Mouse (Mus musculus) liver, adult 2 months (tissue): ENCODE measurements around the gene Syne3. TPM values are rescaled to one million over a fixed set of nuclear protein-coding genes. Genes with fewer than 3 reads are reported as not detected.

Experiments used
- DNase-seq: peaks from one replicate; pipeline ENCODE4 v3.0.0-alpha.2; 2011; ENCODE audit warnings: low read depth, low spot score; ENCODE audit errors: extremely low read depth
- H3K27ac ChIP-seq: fragments of 200-500 bp; replicated peaks from 2 replicates; pipeline ENCODE4 v1.5.1; 2012; ENCODE audit warnings: low read depth, mild to moderate bottlenecking, control low read depth, inconsistent platforms, low read length; ENCODE audit not compliant: insufficient read depth
- H3K27me3 ChIP-seq: fragments of 200-500 bp; 2 replicates; pipeline ENCODE4 v1.6.1; 2012; ENCODE audit warnings: mild to moderate bottlenecking, moderate library complexity, low read length, inconsistent platforms; ENCODE audit not compliant: control insufficient read depth, insufficient read depth
- H3K36me3 ChIP-seq: fragments of 200-500 bp; 2 replicates; pipeline ENCODE4 v1.6.1; 2012; ENCODE audit warnings: low read length, inconsistent platforms; ENCODE audit not compliant: control insufficient read depth, insufficient read depth
- H3K4me1 ChIP-seq: fragments of 200-500 bp; 2 replicates; pipeline ENCODE4 v1.6.1; 2011; ENCODE audit warnings: low read length; ENCODE audit not compliant: control insufficient read depth, insufficient read depth
- H3K4me3 ChIP-seq: fragments of 200-500 bp; 2 replicates; pipeline ENCODE4 v1.5.1; 2011; ENCODE audit warnings: low read depth, mild to moderate bottlenecking, control low read depth, low read length, moderate library complexity; ENCODE audit not compliant: insufficient read depth
- H3K79me2 ChIP-seq: fragments of 200-500 bp; 2 replicates; pipeline ENCODE4 v1.6.1; 2012; ENCODE audit warnings: inconsistent platforms, mild to moderate bottlenecking, low read length, moderate library complexity; ENCODE audit not compliant: control insufficient read depth, insufficient read depth
- H3K9ac ChIP-seq: fragments of 200-500 bp; 2 replicates; pipeline ENCODE4 v1.6.1; 2012; ENCODE audit warnings: low read depth, mild to moderate bottlenecking, control low read depth, inconsistent platforms, low read length
- CTCF ChIP-seq: fragments of 200-500 bp; IDR thresholded peaks from 2 replicates; pipeline ENCODE4 v1.5.1; 2011; ENCODE audit warnings: low read depth, low read length, control low read depth
- POLR2A ChIP-seq: fragments of 200-500 bp; IDR thresholded peaks from 2 replicates; pipeline ENCODE4 v1.6.1; 2011; ENCODE audit warnings: low read length, control low read depth; ENCODE audit not compliant: insufficient read depth; ENCODE audit errors: extremely low read depth
- WGBS: fragments of 180-500 bp; shearing (Covaris S2); methylation state at CpG from one replicate; pipeline ENCODE4 v1.1.7; 2018; 5-methylcytosine and 5-hydroxymethylcytosine counted together
- polyA plus RNA-seq: library from polyadenylated mRNA; depleted of rRNA; stranded (reverse); fragments of >200 nt; gene quantifications from 2 replicates; pipeline ENCODE4 v1.2.3, GENCODE M21; 2012
- total RNA-seq: library from RNA; depleted of rRNA; stranded (reverse); fragments of >200 nt; gene quantifications from 2 replicates; pipeline ENCODE4 v1.2.3, GENCODE M21; 2014

Syne3 gene
- total and polyA plus RNA-seq, 2 experiments, result 1.6 to 3.8 TPM

DNA sequence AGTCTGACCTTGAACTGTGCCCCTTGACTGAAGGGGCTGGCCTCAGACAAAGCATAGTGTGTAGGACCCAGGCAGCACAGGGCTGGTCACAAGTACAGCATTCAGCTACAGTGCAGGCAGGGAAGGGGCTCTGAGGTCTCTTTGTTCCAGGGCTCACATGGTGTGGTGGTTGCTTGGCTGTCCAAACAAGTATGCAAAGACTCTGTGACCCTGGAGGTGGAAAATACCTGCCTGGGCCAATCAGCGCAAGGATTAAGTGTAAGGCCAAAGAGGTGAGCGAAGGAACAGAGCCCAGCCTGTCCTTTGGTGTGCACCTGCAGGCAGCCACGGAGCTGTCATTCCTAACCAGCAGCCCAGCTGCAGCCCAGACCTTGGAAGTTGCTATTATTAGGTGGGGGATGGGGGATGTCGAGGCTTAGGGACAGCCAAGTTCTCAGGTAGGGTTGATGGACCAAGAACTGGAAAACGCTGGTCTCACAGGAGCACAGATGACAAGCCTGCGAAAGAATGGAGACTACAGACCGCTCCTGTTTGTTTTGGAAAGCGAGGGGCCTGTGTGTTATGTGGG lies 112.5 kb downstream of the Syne3 start:
- TF ChIP-seq POLR2A (no peak), CTCF (no peak)
- WGBS, result 76% methylated on average over 8 of the region's 8 CpGs
- Histone ChIP-seq H3K79me2 (no peaks in the 10 kb centered on the region), H3K27me3 (no peaks in the 10 kb centered on the region), H3K9ac (no peak overlapping the region), H3K4me1 (no peaks in the 10 kb centered on the region), H3K36me3 (no peaks in the 10 kb centered on the region), H3K4me3 (no peak overlapping the region), H3K27ac (no peak overlapping the region)
- DNase-seq, result no peak

DNA sequence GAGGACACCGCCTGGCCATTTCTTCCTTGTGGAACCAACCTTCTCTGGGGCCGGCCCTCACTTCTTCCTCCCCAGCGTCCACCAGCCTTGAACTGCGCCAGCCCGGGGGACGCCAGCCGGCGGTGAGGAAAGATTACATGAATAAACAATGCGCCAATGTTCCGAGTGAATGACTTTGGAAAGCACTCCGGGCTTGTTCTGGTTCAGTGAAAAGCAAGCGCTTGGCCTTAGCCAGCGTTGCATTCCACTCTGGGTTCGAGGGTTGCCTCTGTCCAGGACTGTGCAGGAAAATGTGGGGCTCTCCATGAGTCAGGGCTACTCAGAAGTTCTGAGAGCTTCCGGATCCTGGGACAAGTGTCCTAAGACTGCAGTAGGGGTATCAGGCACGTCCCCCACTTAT lies 113.0 kb downstream of the Syne3 start:
- TF ChIP-seq CTCF (no peak), POLR2A (no peak)
- Histone ChIP-seq H3K27me3 (no peaks in the 10 kb centered on the region), H3K4me3 (no peak overlapping the region), H3K27ac (no peak overlapping the region), H3K36me3 (no peaks in the 10 kb centered on the region), H3K79me2 (no peaks in the 10 kb centered on the region), H3K9ac (no peak overlapping the region), H3K4me1 (no peaks in the 10 kb centered on the region)
- WGBS, result 60% methylated on average over 16 of the region's 16 CpGs
- DNase-seq, result peak; percentile 31

DNA sequence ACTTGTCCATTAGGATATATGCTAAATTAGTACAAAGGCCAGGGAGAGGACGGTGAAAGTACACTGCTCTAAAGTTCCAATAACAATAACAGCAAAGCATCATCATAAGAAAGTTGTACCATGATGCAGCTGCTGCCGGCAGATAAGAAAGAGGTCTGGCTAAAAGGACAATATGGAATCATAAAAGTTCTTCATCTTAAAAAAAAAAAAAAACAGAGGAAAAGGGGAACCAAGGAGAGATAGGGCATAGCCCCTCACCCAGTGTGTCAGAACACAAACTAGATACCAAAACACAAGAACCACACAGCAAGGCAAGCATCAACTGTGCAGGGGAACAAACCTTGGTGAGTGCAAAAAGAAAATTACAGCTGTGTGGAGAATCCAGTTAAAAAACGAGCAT lies 117.4 kb downstream of the Syne3 start:
- no peaks in the 10 kb centered on the region for H3K27me3 ChIP-seq
- no peaks in the 10 kb centered on the region for H3K4me1 ChIP-seq
- H3K9ac ChIP-seq, result no peak overlapping the region
- no peak for TF ChIP-seq CTCF
- TF ChIP-seq POLR2A, result no peak
- H3K36me3 ChIP-seq, result no peaks in the 10 kb centered on the region
- WGBS, result 95% methylated on average over 3 of the region's 3 CpGs
- H3K79me2 ChIP-seq, result no peaks in the 10 kb centered on the region
- no peak overlapping the region for H3K4me3 ChIP-seq
- no peak overlapping the region for H3K27ac ChIP-seq
- no peak for DNase-seq

DNA sequence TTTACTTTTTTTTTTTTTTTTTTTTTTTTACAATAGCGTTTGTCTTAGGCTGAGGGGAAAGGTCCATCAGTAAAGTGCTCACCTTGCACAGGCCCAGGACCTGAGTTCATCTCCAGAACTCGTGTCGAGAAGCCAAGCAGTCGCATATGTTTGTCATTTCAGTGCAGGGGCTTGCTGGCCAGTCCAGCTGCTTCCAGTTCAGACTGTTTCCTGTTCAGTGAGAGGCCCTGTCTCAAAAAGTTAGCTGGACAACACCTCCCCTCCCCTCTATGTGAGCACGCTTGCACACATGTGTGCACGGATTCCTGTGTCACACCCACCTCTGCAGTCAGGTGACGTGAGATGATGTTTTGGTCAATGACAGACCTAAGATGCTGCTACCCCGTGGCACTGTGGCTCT lies 119.5 kb downstream of the Syne3 start:
- WGBS, result 89% methylated on average over 8 of the region's 8 CpGs
- no peaks in the 10 kb centered on the region for H3K36me3 ChIP-seq

DNA sequence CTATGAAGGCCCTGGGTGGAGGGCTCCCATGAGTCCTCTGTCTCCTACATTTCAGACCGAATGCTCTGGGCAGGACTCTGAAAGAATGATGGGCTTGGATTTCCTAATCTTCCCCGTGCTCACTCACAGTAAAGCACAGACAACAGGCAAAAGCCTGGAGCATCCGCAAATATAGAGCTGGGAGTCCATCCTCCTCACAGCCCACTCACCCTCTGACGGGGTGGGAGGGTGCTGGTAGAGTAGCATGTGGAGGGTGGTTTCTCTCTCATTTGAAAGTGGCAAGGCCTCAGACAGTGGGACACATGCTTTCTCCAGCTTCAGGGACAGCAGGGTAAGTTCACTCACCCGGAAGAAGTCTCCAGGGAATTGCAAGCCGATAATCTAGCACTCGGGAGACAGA lies 123.5 kb downstream of the Syne3 start:
- Histone ChIP-seq H3K79me2 (no peaks in the 10 kb centered on the region), H3K27me3 (no peaks in the 10 kb centered on the region), H3K36me3 (no peaks in the 10 kb centered on the region), H3K4me1 (peaks cover 5% of the 10 kb centered on the region; the same call in 1 of the 2 replicates), H3K9ac (no peak overlapping the region), H3K27ac (no peak overlapping the region), H3K4me3 (no peak overlapping the region)
- WGBS, result 91% methylated on average over 7 of the region's 7 CpGs
- TF ChIP-seq POLR2A (no peak), CTCF (no peak)
- DNase-seq, result no peak

More for the DNA sequence above, 119.5 kb downstream of the Syne3 start:
- H3K79me2 ChIP-seq, result no peaks in the 10 kb centered on the region
- no peak overlapping the region for H3K27ac ChIP-seq
- H3K4me3 ChIP-seq, result no peak overlapping the region
- H3K4me1 ChIP-seq, result no peaks in the 10 kb centered on the region
- no peak overlapping the region for H3K9ac ChIP-seq
- TF ChIP-seq CTCF, result no peak
- no peak for TF ChIP-seq POLR2A
- no peaks in the 10 kb centered on the region for H3K27me3 ChIP-seq
- no peak for DNase-seq

DNA sequence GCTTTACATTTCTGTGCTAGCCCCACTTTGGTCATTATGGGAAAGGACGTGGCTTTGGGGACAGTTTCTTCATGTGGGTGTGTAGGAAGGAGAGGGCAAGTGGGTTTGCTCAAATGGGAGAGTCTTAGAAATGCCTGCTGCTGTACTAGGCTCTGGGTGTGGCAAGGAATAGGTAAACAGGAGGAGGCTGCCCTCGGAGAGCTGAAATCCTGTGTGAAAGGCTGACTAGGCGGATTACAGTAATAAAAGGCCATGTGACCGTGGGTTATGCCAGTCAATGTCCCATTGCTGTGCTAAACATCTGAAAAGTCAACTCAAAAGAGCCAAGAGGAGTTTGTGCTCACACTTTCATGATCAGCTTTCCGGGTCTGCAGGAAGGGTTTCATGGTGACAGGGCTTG lies 127.1 kb downstream of the Syne3 start:
- peak; percentile 37 for DNase-seq
- WGBS, result 51% methylated on average over 5 of the region's 5 CpGs

More for the DNA sequence above, 127.1 kb downstream of the Syne3 start:
- H3K4me3 ChIP-seq, result no peak overlapping the region
- H3K9ac ChIP-seq, result no peak overlapping the region
- no peaks in the 10 kb centered on the region for H3K79me2 ChIP-seq
- H3K27me3 ChIP-seq, result no peaks in the 10 kb centered on the region
- peaks cover 5% of the 10 kb centered on the region; the same call in 1 of the 2 replicates for H3K4me1 ChIP-seq
- H3K27ac ChIP-seq, result no peak overlapping the region
- H3K36me3 ChIP-seq, result no peaks in the 10 kb centered on the region
- TF ChIP-seq POLR2A (no peak), CTCF (no peak)
